Mouse (Mus musculus) heart, postnatal 4 days (tissue): ENCODE results near the gene Trim41. TPM values are rescaled to one million over a fixed set of nuclear protein-coding genes. Genes with fewer than 3 reads are reported as not detected.
"Not testable (repeated sequence)": the region's sequence is repeated elsewhere in the genome, so short reads cannot be mapped to it uniquely, and the experiment has no call there.

Experiments
- DNase-seq: peaks from one replicate; pipeline ENCODE4 v3.0.0; 2021
- total RNA-seq, 2 experiments: library from RNA; stranded (reverse); gene quantifications; 2 replicates each; pipeline ENCODE4 v1.2.3; 2021

Gene Trim41
- total RNA-seq = 10 to 100 TPM; 36.0 to 40.1 TPM

DNA sequence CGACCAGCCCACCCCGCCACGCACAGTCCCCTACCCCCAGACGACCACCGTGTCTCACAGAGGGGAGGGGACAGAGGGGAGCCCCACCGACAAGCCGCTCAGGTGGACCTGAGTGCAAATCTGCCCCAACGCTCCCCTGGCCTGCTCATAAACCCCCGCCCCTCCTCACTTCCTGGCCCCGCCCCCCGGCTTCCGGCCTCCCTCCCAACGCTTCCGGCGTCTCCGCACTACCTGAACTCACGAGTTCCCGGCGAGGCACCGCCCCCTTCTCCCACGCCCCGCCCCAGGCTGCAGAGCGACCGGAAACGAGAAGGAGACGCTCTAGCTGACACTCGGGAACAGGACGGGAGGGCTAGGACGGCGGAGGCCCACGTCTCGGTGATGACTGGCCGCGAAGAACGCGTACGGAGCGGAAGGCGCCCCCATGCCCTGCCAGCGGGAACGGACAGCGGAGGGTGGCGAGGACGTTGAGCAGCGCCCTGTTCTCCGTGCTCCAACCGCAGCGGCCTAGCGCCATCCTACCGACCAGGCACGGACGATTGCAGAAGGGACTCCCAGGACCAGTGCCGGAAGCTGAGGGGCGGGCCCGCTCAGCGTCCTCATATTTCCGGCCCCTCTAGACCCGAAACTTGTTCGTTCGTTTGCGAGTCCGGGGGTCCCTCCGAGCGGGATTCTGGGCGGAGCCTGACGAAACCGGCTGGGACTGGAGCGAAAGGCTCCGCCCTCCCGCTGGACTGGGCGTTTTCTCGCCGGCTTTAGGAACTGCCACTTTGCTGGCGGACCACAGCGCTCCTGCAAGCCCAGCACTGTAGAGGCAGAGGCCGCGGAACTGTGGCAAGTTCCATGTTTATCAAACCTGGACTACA lies at the start of gene Trim41:
TSS of gene Trim41 (minus strand) at position 554 of the 866 bp plus-strand sequence.
- DNase-seq = peak; percentile 99

DNA sequence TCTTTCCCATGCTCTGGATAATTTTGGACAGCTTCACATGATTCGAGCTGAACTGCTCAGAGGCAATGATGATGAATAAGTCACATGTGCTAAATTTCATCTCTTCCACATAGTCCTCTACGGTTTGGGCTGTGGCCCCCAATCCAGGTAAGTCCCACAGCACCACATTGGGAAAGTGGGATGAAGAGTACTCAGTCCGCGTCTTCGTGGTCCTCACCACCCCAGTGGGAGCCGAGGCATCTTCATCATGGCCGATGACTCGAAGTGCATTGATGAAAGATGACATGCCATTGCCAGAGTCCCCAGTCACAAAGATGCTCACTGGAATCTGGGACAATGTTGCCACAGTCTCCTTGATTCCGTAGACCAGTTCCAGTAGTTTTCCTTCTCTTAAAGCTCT lies 49.3 kb upstream of the Trim41 start:
- no peak for DNase-seq

DNA sequence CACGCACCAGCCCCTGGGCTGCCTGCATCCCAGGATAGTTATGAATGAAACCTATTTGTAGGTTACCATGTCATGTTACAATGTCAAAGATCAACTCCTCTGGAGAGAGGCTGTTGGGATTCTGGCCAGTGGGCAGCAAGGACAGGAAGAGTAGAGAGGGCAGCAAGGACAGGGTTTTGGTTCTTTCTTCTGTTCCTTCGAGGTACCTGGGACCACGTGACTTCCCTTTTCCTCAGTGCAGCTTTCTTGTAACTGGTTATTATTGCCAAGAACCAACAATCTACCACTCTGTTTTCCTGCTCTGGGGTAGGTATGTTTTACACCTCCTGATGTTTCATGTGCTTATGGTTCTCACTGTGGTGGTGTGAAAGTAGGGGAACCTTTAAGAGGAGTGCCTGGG lies 46.7 kb upstream of the Trim41 start:
- no peak for DNase-seq

DNA sequence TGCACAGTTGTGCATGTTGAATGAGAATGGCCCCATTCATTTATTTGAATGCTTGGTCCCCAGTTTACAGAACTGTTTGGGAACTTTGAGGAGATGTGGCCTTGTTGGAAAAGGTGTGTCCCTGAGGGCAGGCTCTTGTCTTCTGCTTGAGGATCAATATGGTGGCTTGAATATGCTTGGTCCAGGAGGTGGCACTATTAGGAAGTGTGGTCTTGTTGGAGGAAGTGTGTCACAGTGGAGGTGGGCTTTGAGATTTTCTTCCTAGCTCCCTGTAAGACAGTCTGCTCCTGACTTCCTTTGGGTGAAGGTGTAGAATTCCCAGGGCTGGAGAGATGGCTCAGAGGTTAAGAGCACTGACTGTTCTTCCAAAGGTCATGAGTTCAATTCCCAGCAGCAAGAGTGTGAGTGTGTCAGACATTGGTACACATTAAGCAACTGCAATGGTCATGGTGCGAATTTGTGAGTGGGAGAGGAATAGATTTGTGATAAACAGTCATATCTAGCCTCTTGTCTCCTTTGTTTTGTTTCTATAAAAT lies 45.7 kb upstream of the Trim41 start:
- DNase-seq = no peak

DNA sequence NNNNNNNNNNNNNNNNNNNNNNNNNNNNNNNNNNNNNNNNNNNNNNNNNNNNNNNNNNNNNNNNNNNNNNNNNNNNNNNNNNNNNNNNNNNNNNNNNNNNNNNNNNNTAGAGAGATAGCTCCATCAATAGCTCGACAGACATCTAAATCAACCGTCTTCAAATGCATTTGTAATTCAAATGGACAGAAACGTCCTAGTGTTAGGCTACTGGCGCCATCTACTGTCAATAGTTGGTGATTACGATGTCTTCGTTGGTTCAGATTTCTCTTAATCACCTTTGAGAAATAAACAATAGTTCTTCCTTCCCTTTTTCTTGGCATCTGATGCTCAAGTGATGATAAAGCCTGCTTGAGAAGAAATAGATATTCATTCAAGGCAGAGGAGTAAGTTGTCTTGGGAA lies 41.9 kb upstream of the Trim41 start:
- DNase-seq = peak; percentile 67

DNA sequence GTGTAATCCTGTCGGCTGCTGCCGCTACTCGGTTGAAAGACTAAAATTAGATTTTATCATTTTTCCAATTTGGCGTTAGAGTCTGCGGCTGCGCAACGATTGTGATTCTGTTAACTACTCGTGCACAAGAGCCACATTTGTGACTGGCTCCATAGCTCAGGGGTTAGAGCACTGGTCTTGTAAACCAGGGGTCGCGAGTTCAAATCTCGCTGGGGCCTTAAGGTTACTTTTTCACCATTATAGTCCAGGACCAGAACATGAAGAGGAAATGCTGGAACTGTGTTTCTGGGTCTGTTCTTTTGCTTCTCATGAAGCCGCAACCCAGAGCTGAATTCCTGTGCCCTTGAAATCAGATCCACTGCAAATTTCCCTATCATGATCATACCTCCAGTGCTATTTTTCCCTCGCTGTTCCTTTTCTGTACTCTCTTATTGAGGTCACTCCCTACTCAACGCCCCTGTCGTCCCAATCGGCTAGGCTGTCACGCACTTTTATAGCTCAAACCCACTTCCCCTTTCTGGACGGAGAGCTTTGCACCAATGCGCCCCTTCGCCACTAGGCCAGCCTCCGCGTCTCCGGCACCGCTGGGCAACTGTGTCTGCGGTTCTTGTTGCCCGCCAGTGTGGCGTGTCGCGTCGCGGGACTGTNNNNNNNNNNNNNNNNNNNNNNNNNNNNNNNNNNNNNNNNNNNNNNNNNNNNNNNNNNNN lies 36.5 kb upstream of the Trim41 start:
- DNase-seq = peak; percentile 91

DNA sequence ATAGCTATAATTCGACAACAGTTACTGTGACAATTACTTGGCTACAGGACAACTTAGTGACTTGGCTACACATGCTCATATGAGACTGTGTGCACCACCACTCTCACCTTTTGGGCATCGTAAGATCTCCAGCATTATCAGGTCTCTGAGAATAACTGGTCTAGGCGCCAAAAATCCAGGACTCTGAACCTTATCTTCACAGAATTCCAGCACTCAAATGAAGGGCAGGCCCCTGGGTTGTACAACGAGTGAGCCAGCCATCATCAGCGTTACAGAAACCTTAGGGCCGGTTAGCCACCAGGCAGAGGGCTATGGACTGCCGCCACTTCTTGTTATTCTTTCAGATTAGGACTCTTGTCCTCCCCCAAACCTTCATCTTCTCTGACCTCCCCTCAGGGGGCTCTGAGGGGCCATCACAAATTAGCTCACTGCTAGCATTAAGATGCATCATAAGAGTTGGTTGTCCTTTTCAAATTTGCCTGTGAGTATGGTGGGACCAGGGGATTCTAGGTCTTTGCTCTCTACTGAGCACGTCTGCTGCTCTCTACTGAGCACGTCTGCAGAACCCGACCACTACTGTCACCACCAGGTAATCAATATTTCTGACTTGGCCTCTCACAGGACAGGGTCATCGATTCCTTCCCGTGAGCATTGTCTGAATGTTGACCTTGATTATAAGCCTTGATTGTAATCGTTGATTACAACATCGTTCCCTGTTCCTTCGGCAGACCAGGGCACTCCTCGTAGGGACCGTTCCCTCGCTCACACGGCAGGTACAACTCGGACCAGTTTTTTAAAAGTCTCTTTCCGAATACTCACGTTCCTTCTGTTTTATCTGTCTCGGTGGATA lies 35.7 kb upstream of the Trim41 start:
- DNase-seq = no peak

DNA sequence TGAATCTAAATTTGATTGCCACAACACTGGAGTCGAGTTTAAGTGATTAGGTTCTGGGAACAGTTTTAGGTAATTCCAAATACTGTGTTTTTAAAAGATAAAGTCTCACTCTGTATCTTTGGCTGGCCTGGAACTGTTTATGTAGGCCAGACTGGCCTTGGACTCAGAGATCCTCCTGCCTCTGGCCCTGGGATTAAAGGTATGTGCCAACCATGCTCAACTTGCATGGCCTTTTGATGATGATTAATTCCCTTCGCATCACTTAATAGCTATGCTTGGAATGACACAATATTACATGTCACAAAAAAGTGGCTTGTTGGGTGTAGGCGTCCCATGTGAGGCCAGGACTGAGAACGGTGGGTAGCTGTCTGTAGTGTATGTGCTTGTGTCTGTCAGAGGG lies 35.0 kb upstream of the Trim41 start:
- DNase-seq = no peak

DNA sequence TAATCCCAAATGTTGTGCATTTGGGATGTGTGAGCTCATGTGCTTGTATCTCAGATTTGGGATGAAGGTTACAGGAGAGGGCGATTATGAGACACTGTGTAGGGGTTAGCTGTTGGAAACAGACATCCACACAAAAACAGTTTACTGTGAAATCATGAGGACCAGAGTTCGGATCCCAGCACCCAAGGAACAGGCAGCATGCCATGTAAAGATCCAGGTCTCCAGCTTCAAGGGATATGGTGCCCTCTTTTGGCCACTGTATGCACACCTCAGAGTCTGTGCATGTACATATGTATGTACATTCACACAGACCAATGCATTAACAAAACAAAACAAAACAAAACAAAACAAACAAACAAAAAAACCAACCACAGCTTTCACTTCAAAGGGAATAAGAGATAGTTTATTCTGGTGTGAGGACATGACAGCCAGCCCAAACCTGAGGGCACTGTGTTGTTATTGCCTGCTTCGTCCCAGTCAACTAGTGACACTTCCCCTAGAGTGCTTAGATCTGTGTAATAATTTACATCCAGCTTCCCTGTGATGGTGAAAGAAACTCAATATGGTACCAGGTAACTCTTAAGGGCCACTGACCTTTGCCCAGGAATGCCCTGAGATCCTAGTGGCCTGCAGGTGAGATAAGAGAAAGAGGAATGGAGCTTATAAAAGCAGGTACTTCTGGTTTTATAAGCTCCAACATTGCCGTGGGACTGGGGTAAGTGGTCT lies 34.3 kb upstream of the Trim41 start:
- DNase-seq = no peak

DNA sequence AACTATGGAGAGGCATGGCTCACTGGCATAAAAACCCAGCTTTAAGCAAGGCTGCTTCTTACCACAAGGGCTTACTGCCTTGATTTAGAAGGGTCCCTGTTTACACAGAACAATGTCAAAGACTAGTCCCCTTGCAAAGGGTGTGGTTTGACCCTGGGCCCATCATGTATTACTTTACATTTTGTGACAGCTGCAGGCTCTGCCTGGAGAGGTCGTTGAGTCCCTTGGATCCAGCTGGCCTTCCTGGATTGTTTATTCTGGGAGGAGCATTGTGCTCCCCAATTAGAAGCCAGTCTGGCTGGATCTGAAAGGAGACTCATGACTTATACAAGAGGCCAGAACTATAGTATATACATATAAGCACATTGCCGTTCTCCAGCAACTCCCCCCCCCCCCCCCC lies 33.1 kb upstream of the Trim41 start:
- DNase-seq = no peak

DNA sequence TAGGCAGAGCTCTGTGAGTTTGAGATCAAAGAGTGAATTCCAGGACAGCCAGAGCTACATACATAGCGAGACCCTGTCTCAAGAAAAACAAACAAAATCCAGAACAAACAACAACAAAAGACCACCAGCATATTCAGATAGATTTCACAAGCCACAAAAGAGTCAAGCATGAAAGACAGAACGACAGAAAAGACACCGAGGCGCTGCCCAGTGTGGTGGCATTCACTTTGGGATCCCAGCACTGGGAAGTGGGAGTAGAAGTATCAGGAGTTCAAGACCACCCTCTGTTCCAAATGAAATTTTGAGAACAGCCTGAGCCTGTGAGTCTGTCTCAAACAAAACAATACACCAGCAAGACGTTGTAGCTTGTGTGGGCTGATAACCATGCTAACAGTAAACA lies 29.7 kb upstream of the Trim41 start:
- no peak for DNase-seq

DNA sequence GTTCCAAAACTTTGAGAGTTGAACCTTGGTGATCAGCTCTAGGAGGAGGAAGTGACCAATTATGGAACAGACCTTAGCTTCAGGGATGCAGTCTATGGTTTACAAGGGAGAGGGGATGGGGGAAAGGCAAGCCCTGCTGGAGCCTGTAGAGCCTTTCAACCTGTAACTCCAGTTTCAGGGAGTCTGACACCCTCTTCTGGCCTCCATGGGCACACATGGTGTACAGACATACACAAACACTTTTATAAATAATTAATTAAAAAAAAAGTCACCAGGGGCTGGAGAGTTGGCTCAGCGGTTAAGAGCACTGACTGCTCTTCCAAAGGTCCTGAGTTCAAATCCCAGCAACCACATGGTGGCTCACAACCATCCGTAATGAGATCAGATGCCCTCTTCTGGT lies 29.2 kb upstream of the Trim41 start:
- not testable (repeated sequence) for DNase-seq

DNA sequence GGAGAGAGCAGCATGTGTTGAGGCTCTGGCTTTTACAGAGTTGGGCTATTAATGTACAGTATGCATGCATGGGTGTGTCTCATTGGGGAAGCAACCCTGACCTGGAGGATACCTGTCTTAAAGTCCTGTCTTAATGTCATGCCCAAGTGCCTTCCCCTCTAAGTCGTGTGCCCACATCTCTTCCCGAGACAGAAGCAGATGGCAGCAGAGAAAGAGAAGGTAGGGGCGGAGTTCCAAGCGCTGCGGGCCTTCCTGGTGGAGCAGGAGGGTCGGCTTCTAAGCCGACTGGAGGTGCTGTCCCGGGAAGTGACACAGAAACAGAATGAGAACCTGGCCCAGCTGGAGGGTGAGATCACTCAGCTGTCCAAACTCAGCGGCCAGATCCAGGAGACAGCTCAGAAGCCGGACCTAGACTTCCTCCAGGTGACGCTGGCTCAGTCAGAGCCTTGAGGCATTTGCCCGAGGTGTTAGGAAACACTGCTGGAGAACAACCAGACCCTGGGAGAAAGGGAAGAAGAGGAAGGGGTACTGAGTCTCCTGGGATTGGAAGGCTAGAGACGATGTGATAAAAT lies 28.2 kb upstream of the Trim41 start:
- DNase-seq = no peak

DNA sequence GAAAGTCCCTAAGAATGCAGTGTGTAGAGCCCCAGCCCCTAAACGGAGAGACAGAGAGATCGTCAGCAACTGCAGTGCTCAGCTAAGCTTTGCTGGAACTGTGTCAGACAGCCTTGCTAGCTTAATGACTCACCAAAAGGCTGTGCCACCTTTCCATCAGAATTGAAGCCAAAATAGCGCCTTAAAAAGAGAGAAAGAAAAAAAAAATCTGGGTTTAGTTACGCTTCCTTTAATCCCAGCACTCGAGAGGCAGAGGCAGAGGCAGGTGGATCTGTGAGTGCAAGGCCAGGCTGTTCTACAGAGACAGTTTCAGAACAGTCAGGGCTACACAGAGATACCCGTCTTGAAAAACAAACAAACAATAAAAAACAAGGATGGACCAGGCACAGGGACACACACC lies 27.2 kb upstream of the Trim41 start:
- DNase-seq = no peak

DNA sequence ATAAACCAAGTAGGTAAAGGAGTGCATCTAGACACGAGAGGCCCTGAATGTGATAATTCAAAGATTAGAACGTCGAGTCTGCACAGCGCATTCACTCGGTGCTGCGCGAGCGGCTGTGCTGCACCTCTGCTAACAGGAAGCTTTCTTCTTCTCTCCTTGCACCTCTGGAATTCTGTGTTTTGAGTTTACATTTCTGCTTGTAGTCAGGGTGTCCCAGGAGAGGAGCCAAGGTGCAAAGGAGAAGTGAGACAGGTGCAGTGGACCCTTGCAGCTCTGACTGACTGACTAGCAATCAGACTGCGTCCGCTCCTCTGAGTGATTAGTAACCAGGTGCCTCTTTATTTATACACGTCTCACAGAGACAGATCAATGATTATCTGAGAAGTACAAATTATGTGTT lies 26.0 kb upstream of the Trim41 start:
- DNase-seq = no peak

DNA sequence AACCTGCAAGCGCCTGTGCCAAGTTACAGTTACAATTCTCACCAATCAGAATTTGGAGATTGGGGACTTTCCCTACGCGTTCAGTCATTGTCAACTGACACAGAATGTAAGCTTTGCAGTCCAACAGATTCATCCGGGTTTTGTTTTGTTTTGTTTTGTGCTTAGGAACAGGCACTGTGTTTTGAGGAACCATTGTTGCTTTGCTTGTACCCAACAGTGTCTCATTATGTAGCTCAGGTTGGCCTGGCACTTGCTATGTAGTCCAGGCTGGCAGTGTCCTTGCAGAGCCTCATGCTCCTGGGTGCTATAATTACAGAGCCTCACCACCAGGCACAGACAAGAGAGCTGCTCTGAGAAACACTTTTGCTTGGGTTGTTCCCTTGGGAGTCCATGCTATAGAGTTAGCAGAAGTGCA lies 25.2 kb upstream of the Trim41 start:
- no peak for DNase-seq

DNA sequence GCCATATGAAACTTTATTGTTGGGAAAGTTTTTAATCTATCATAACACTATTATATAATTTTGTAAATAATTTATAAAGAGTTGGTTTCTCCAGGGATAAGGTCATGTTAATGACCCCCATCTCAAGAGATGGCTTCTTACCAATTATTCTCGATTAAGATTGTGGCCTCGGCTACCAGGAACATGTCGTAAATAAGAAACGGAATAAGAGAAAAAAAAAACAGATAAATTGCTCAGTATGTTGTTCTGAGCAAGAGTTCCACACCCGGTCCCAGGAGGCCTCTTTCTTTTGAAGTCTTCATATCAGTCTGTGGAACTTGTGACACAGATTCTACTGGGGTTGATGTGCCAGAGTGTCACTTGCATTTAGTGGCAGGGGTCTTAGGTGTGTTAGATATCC lies 24.1 kb upstream of the Trim41 start:
- DNase-seq = no peak

DNA sequence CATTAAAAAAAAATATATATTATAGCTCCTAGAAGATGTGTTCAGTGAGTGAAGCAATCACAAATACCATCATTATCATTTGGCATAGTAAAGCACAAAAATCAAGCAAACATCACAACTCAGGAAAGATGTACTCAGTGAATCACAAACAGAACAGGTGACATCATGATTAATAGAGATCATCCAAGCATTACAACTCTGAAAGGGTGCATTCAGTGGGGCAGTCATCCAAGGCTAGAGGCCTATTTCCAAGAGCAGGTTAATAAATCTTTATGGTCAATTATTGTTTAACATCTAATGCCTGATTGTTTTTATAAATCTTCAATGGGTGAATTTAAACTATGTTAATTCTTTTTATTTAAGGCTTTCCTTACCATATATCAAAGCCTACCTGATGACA lies 23.7 kb upstream of the Trim41 start:
- no peak for DNase-seq

DNA sequence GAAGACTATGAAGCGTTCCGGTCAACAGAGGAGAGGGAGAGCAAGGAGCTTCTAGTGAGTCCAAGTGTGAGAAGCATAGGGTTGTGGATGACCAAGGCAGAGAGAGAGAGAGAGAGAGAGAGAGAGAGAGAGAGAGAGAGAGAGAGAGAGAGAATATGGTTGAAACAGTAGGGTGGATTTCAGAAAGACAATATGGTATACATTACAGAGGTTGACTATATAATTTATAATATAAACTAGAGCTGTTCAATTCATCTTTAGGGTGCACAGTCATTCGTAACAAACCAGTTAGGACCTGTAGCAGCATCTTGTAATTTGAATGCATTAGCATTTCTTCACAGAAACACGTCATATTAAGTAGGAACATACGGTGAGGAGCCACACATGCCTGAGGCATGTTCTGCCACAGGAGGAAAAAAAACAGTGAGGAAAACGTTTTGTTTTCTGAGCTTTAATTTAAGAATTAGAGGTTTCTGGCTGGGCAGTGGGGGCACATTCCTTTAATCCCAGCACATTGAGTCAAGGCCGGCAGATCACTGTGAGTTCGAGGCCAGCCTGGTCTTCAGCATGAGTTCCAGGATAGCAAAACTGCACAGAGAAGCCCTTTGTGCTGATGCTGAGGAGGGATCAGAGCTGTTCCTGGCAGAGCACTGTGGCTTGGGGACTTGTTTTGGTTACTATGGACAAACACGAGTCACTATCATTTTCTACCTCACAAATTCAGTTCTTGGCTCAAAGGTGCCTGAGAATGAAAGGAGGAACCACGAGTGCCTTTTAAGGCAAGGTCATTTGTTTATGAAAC lies 21.9 kb upstream of the Trim41 start:
- no peak for DNase-seq

DNA sequence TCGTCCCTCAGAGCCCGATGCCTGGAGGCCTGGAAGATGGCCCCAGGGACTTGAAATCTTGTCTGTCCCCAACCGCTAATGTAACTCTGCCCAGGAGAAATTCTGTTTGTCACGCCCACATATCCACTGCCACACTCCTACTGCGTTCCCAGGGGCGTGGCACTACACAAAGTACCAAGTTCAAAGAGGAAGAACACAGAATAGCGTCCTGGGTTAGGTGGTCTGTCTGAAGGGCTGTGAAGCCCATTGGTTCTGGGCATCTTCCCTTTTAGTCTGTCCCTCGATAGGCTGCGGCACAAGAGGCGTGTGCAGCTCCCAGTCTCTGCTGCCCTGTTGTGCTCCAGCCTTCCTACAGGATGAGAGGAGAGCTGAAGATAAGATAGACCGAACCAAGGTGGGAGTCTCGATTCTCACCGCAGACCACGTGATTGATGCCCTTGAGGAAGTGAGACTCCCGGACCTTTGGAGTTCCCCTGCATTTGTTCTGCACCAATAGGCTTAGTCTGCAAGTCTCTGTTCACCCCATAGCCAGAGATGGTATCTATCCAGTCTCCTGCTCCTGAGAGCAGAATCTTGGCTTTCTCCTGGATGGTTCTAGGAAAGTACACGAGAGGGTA lies 21.1 kb upstream of the Trim41 start:
- DNase-seq = no peak
